Mouse (Mus musculus) erythroblast, embryonic 14.5 days (primary cell): ENCODE results near the gene Ltn1.

Experiments used
- GATA1 ChIP-seq: IDR thresholded peaks from 2 replicates; pipeline ENCODE4 v1.6.1; 2012; ENCODE audit warnings: low read length, inconsistent platforms, mixed read lengths
- TAL1 ChIP-seq: IDR thresholded peaks from 3 replicates; pipeline ENCODE4 v1.6.1; 2012; ENCODE audit warnings: low read length, inconsistent platforms, mixed read lengths

- TF ChIP-seq GATA1 (no peak), TAL1 (no peak)
These were observed 66.0 kb downstream of the Ltn1 start for GRCm38 (mm10) chr16:87366445-87366844.
